Comparison of ENCODE assay signal across 26 mouse cellular contexts in the genomic region with DNA sequence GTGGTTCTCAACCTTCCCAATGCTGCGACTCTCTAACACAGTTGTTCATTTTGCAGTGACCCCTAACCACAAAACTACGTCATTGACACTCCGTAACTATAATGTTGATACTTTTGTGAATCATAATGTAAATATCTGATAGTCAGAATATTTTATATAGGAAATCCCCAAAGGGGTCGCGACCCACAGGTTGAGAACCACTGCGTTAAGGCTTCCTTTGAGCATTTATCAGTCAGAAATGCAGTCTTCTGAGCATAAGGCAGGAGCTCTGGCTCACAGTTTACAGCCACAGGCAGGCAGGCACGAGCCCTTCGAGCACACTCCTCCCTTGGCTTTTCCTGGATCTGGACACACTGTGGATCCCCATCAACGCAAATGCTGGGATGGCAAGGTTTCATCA. TPM values are rescaled to one million over a fixed set of nuclear protein-coding genes. Genes with fewer than 3 reads are reported as not detected.
"Had no signal": no experiment of that assay in that cellular context is flagged by ENCODE, and none has a peak within 500 bp of the region (broad histone marks: within the 10 kb centered on the region; RNA-seq: fewer than 3 reads in every experiment).

No protein-coding gene starts in this region.

- H3K4me2 ChIP-seq: heart, embryonic 12.5 days; hindbrain, embryonic 12.5 days; hindbrain, embryonic 14.5 days; intestine, embryonic 15.5 days; limb, embryonic 13.5 days; limb, embryonic 15.5 days; liver, embryonic 12.5 days had no signal

- H3K36me3 ChIP-seq: heart, embryonic 10.5 days; heart, embryonic 12.5 days; hindbrain, embryonic 10.5 days; hindbrain, embryonic 12.5 days; intestine, embryonic 15.5 days; limb, embryonic 13.5 days; limb, embryonic 15.5 days; liver, embryonic 12.5 days had no signal

- H3K9me3 ChIP-seq: heart, embryonic 10.5 days; heart, embryonic 12.5 days; hindbrain, embryonic 12.5 days; intestine, embryonic 15.5 days; limb, embryonic 13.5 days; limb, embryonic 15.5 days; liver, embryonic 12.5 days had no signal

- H3K4me1 ChIP-seq: intestine, embryonic 15.5 days; liver, embryonic 12.5 days had no signal

- DNase-seq: gastrocnemius, adult 2 months; gastrocnemius, postnatal 10 days; gastrocnemius, postnatal 25 days; heart, postnatal 10 days; heart, postnatal 4 days; kidney, adult 18-20 months; kidney, adult 8-10 months; kidney, postnatal 10 days; kidney, postnatal 25 days; kidney, postnatal 4 days had no signal

- H3K4me3 ChIP-seq: gastrocnemius, adult 2 months; heart, embryonic 10.5 days; heart, embryonic 12.5 days; hindbrain, embryonic 10.5 days; hindbrain, embryonic 12.5 days; intestine, embryonic 15.5 days; layer of hippocampus, adult 2 months; left cerebral cortex, adult 2 months; limb, embryonic 13.5 days; limb, embryonic 15.5 days; liver, embryonic 12.5 days had no signal

- H3K9ac ChIP-seq: heart, embryonic 12.5 days; hindbrain, embryonic 12.5 days; hindbrain, embryonic 14.5 days; intestine, embryonic 15.5 days; limb, embryonic 13.5 days; limb, embryonic 15.5 days; liver, embryonic 12.5 days; liver, embryonic 14.5 days had no signal

- H3K27me3 ChIP-seq: heart, embryonic 12.5 days; hindbrain, embryonic 12.5 days; intestine, embryonic 15.5 days; limb, embryonic 13.5 days; limb, embryonic 15.5 days; liver, embryonic 12.5 days had no signal

- H3K27ac ChIP-seq: gastrocnemius, adult 2 months; heart, embryonic 10.5 days; intestine, embryonic 15.5 days; layer of hippocampus, adult 2 months; left cerebral cortex, adult 2 months; limb, embryonic 13.5 days; limb, embryonic 15.5 days; liver, embryonic 12.5 days; liver, embryonic 14.5 days had no signal

- ATAC-seq: hindbrain, embryonic 16.5 days; inflammation-experienced regulatory T-cells, adult 6 months; intestine, embryonic 15.5 days; intestine, postnatal 0 days; liver, embryonic 12.5 days had no signal

RNA-seq across cellular contexts. Expression of a gene that starts 57.0 kb away (rescaled TPM):
- total RNA-seq: gastrocnemius, postnatal 25 days; granulocyte monocyte progenitor cell, adult 5-6 weeks had no signal
